Mouse (Mus musculus) cerebellum, postnatal 10 days (tissue): ENCODE results near the gene Arhgap45.
A peak's percentile ranks its signal among the peaks of the same experiment; 100 is the strongest.

Experiments
- DNase-seq, 2 experiments: peaks; one replicate each; pipeline ENCODE4 v3.0.0; 2021; ENCODE audit warnings: mixed read lengths in 2 of 2

Arhgap45 gene

GRCm38 (mm10) chr10:80017361-80017760 is 908 bp downstream of the Arhgap45 start:
- DNase-seq = no peak

DNA sequence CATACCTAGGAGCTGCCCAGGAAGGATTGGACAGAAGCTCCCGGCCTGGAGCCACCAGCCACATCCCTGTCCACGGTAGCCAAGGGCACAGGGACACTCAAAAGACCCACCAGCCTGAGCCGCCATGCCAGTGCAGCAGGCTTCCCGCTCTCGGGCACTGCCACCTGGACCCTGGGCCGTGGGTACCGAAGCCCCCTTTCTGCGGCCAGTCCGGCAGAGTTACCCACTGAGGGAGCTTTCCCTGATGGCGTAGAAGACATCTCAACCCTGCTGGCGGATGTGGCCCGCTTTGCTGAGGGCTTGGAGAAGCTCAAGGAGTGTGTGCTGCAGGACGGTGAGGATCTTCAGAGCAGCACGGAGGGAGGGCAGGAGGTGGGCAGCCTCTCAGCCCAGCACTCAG is 1.3 kb downstream of the Arhgap45 start:
- no peak for DNase-seq

DNA sequence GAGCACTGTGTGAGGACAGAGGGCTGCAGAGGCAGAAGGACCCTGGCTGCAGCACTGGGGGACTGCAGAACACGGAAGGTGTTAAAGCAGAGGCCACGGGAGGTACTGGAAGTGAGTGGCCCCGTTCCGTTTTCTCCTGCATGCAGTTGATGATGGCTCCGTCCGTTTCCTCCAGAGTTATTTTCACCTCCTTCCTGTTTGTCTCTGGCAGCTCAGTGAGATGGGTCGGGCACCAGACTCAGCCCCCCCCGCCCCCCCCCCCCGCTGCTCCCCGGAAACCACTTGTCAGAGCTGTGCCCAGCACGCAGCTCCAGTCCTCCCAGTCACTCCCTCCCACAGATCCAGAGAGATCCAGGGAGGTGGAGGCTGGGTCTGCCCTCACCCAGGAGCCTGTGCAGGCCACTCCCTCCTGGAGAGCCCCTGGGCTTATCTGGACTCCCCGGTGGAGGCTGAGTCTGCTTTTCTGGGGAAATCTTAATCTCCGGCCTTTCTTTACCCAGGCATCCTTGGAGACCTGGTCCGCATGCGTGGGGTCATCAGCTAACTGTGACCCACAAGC is 2.4 kb downstream of the Arhgap45 start:
- DNase-seq = no peak

GRCm38 (mm10) chr10:80019471-80020131 is 3.1 kb downstream of the Arhgap45 start:
- DNase-seq = no peak

- no peak for DNase-seq
These were observed 3.7 kb downstream of the Arhgap45 start for GRCm38 (mm10) chr10:80020191-80020590.

DNA sequence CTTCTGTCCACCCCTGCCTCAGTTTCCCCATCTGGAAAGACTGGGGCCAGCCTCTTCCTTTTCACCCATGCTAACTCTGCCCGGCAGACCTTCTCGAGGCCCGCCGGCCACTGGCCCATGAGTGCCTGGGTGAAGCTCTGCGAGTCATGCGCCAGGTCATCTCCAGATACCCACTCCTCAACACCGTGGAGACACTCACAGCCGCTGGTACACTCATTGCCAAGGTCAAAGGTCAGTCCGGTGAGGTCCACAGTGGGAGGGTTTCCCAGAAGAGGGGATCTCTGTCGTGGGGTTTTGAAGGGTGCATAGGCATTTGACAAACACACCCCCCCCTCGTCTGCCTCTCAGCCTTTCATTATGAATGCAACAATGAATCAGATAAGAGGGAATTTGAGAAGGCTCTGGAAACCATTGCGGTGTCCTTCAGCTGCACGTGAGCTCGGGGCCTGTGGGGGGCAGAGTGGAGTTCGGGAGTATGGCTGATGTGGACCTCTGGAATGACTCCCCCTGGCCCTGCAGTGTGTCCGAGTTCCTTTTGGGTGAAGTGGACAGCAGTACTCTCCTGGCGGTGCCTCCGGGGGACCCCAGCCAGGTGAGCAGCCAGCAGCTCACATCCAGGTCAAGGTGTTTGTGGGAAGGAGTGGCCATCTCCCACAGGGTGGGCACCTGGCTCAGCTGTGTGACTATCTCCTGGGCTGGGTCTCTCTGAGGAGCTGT is 4.3 kb downstream of the Arhgap45 start:
- no peak for DNase-seq

DNA sequence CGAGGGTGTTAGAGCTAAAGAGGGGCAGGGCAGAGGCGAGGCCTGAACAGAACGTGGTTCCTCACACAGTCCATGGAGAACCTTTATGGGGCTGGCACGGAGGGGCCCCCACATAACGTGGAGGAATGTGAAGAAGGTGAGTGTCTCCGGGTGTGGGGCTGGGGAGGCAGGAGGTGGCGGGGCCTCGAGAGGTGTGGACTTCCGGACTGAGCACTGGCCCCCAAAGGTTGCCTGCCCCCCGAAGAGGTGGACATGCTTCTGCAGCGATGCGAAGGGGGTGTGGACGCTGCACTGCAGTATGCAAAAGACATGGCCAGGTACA is 4.8 kb downstream of the Arhgap45 start:
- DNase-seq = no peak

DNA sequence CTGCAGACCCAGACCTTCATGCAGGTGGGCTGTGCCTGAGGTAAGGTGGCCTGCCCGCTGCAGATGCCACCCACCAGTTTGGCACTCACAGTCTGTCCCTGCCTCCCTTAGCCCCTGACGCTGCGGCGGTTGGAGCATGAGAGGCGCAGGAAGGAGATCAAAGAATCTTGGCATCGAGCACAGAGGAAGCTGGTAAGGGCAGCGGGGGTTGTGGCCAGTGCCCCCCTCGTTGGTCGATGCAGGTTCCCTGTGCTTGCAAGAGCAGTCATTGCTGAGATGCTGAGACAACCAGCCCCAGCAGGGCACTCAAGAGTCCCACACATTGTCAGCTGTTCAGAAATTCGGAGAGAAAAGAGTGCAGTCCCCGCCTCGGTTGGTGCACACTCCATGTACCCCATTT is 5.7 kb downstream of the Arhgap45 start:
- no peak for DNase-seq

GRCm38 (mm10) chr10:80022806-80023205 is 6.4 kb downstream of the Arhgap45 start:
- DNase-seq = no peak

DNA sequence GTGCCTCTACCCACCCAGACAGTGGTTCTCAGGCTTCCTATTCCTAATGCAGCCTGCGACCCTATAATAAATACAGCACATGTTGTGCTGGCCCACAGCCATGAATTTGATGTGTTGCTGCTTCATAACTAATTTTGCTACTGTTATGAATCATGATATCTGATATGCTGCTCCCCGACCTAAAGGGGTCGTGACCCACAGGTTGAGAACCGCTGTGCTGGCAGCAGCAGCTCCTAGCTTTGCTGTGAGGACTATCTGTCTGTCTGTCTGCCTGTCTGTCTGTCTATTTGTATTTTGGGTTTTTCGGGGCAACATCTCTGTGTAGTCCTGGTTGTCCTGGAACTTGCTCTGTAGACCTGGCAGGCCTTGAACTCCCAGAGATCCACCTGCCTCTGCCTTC is 7.3 kb downstream of the Arhgap45 start:
- DNase-seq = no peak

GRCm38 (mm10) chr10:80024229-80025043 is 8.0 kb downstream of the Arhgap45 start:
- DNase-seq = no peak

DNA sequence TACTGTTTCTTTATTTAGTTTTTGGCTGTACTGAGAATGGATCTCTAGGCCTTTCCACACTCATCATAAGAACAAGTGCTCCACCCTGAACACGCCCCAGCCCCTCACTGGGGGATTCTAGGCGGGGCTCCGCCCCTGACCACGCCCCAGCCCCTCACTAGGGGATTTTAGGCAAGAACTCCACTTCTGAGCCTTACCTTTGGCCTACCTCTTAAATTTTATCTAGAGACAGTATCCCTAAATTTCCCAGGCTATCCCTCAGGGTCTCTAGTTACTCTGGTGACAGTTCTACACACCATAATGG is 8.5 kb downstream of the Arhgap45 start:
- DNase-seq = no peak

DNA sequence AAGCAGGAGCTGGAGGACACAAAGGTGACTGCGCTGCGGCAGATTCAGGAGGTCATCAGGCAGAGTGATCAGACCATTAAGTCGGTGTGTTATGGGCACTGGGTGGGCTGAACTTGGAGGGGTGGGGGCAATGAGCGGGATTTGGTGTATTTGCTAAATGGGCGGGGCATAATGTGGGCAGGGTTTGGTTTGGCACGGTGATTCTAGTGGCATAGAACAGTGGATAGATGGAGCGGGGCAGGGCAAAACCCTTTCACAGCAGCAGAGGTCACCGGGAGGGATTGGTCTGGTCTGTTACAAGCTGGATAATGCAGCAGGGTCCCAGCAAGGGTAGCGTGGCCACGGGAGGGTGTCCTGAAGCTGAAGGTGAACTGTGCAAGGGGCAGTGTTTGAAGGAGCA is 9.0 kb downstream of the Arhgap45 start:
- DNase-seq = no peak

DNA sequence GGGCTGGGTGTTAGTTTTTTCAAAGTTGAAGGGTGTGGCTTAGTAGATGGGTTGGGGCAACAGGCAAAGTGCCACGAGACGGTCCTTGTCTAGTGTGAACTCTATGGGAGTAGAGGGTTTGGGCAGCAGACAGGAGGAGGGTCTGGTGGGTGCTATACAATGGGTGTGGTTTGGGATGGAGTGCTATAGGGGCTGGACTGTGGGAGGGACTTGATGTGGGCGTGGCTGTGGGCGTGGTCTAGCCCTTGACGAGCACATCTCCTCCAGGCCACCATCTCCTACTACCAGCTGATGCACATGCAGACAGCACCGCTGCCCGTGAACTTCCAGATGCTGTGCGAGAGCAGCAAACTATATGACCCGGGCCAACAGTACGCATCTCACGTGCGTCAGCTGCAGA is 9.4 kb downstream of the Arhgap45 start:
- no peak for DNase-seq

- no peak for DNase-seq
These were observed 11.4 kb downstream of the Arhgap45 start for GRCm38 (mm10) chr10:80027681-80028520.

- DNase-seq = no peak
These were observed 12.0 kb downstream of the Arhgap45 start for GRCm38 (mm10) chr10:80028521-80028846.

DNA sequence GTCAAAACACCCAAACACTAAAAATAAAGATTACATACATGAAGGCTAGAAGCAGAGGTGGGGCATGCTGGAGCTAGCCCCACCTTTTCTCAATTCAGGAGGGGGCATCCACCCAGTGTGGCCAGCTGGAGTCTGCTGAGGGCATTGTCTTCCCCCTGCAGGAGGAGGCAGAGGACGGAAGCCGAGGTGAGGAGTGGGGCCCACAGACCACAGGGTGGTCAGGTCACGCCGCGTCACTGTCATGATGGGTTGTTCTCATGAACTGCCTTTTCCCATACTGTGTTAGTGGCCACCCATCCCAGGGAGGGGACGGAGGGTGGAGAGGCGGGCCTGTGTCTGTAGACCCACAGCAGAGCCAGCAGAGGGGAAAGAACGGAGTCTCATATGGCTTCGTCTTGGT is 13.7 kb downstream of the Arhgap45 start:
- no peak for DNase-seq

GRCm38 (mm10) chr10:80030736-80031135 is 14.3 kb downstream of the Arhgap45 start:
- no peak for DNase-seq

- no peak for DNase-seq
These were observed 16.5 kb downstream of the Arhgap45 start for GRCm38 (mm10) chr10:80032799-80033480.

DNA sequence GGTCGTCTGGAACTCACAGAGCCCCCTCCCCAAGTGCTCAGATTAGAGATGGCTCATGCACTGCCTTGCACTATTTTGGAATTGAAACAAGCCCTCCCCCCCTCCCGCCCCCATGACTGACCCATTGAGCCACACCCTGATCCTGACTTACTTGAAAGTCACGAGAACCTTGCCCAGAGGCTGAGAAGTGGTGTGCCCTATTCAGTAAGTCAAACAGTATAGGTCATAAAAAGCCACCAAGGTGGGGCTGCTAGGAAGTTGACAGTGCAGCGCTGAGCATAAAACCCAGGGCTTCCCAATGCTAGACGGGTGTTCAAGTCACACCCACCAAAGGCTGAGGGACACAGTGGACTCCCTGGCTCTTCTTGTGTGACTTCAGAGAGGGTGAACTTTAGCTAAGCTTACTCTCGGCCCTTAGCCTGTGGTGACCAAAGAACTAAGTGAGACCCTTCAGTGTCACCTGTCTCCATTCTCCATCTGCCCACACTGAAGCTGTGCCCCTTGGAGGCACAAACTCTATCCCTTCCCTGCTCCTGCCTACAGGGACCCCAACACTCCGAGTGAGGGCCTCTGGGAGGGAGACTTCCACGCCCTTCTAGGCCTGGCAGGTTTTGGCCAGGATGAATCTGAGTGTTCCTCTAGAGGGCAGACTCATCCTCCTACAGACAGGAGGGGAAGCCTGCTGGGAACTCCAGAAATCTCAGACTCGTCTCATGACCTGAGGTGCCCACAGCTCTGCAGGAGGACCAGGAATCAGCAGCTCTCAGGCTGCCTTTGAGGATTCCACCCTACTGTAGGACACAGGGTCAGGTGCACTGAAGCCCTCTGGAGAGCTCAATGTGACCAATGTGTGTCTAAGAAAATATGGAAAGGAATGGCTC is 17.3 kb downstream of the Arhgap45 start:
- peak; percentile 56 to 59 for DNase-seq

DNA sequence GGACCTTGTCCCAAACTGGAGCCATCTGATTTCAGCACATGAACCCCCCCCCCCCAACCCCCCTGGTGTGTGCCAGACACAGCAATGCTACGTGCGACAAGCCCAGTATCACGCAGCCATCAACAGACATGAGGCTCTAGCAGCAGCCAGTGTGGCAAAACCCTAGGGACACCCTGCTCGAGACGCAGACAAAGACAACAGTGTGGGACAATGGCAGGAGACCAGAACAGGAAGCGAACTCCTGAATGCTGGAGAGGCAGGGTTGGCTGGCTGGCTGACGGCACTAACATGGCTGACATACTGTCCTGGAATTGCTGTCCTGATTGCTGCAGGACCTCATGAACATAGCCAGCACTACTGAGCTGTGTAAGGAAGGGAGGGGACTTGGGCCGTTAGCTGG is 18.7 kb downstream of the Arhgap45 start:
- no peak for DNase-seq
